Mouse (Mus musculus) right cerebral cortex, postnatal 14 days (tissue): ENCODE measurements around the gene Tlr7.
A peak's percentile ranks its signal among the peaks of the same experiment; 100 is the strongest.
"Not testable (repeated sequence)": the region's sequence is repeated elsewhere in the genome, so short reads cannot be mapped to it uniquely, and the experiment has no call there.

Source experiments
- DNase-seq: peaks from one replicate; pipeline ENCODE4 v3.0.0; 2022

Tlr7 gene

GRCm38 (mm10) chrX:167330399-167330798, at the start of gene Tlr7:
Tlr7 (minus strand) TSS chrX:167330558.
- DNase-seq: no peak

GRCm38 (mm10) chrX:167380073-167380472, 49.7 kb upstream of the Tlr7 start:
- DNase-seq: no peak

GRCm38 (mm10) chrX:167361231-167361630, 30.9 kb upstream of the Tlr7 start:
- not testable (repeated sequence) for DNase-seq

GRCm38 (mm10) chrX:167359704-167360103, 29.3 kb upstream of the Tlr7 start:
- no peak for DNase-seq

GRCm38 (mm10) chrX:167357415-167357814, 27.1 kb upstream of the Tlr7 start:
- DNase-seq: no peak

GRCm38 (mm10) chrX:167355965-167356364, 25.6 kb upstream of the Tlr7 start:
- no peak for DNase-seq

GRCm38 (mm10) chrX:167353617-167354016, 23.3 kb upstream of the Tlr7 start:
- DNase-seq: no peak

- DNase-seq: no peak
Observed at GRCm38 (mm10) chrX:167346440-167346839, 16.1 kb upstream of the Tlr7 start.

- no peak for DNase-seq
Observed at GRCm38 (mm10) chrX:167344356-167344755, 14.0 kb upstream of the Tlr7 start.

GRCm38 (mm10) chrX:167341811-167342210, 11.5 kb upstream of the Tlr7 start:
- no peak for DNase-seq

GRCm38 (mm10) chrX:167340190-167340589, 9.8 kb upstream of the Tlr7 start:
- no peak for DNase-seq

- no peak for DNase-seq
Observed at GRCm38 (mm10) chrX:167337990-167338389, 7.6 kb upstream of the Tlr7 start.

GRCm38 (mm10) chrX:167334571-167334970, 4.2 kb upstream of the Tlr7 start:
- DNase-seq: no peak

GRCm38 (mm10) chrX:167332607-167333006, 2.2 kb upstream of the Tlr7 start:
- no peak for DNase-seq

GRCm38 (mm10) chrX:167330993-167331392, 635 bp upstream of the Tlr7 start:
- DNase-seq: no peak

- no peak for DNase-seq
Observed at GRCm38 (mm10) chrX:167329620-167330019, 738 bp downstream of the Tlr7 start.

- DNase-seq: peak; percentile 21
Observed at GRCm38 (mm10) chrX:167329098-167329497, 1.3 kb downstream of the Tlr7 start.

GRCm38 (mm10) chrX:167328519-167328918, 1.8 kb downstream of the Tlr7 start:
- no peak for DNase-seq

GRCm38 (mm10) chrX:167323742-167324141, 6.6 kb downstream of the Tlr7 start:
- DNase-seq: no peak

- no peak for DNase-seq
Observed at GRCm38 (mm10) chrX:167321233-167321806, 9.0 kb downstream of the Tlr7 start.

- DNase-seq: no peak
Observed at GRCm38 (mm10) chrX:167318819-167319396, 11.4 kb downstream of the Tlr7 start.

GRCm38 (mm10) chrX:167315766-167316165, 14.6 kb downstream of the Tlr7 start:
- DNase-seq: no peak

GRCm38 (mm10) chrX:167315093-167315726, 15.1 kb downstream of the Tlr7 start:
- no peak for DNase-seq

- DNase-seq: not testable (repeated sequence)
Observed at GRCm38 (mm10) chrX:167302061-167302460, 28.3 kb downstream of the Tlr7 start.

GRCm38 (mm10) chrX:167276953-167277352, 53.4 kb downstream of the Tlr7 start:
- peak; percentile 74 for DNase-seq
